Mouse (Mus musculus) heart, postnatal 0 days (tissue): Measurements from ENCODE around the gene Birc5. TPM values are rescaled to one million over a fixed set of nuclear protein-coding genes. Genes with fewer than 3 reads are reported as not detected.

ENCODE experiments used
- ATAC-seq: fragments of 200-750 bp; cut with Nextera tagmentation; 2 replicates; pipeline ENCODE4 v1.8.0; 2017; ENCODE audit warnings: low read depth, moderate number of reproducible peaks, moderate library complexity; ENCODE audit not compliant: insufficient read depth
- DNase-seq: peaks from one replicate; pipeline ENCODE4 v3.0.0-alpha.2; 2016; ENCODE audit warnings: low spot score
- H3K27ac ChIP-seq: fragments of 300-500 bp; sonication (generic); 2 replicates; pipeline ENCODE4 v1.5.1; 2014; ENCODE audit warnings: low read depth, mild to moderate bottlenecking
- H3K27me3 ChIP-seq: fragments of 300-500 bp; sonication (generic); 2 replicates; pipeline ENCODE4 v1.6.1; 2014; ENCODE audit warnings: low read length, mixed read lengths; ENCODE audit not compliant: control insufficient read depth, insufficient read depth
- H3K36me3 ChIP-seq: fragments of 300-500 bp; sonication (generic); replicated peaks from 2 replicates; pipeline ENCODE4 v1.6.1; 2014; ENCODE audit warnings: low read length, mixed read lengths; ENCODE audit not compliant: control insufficient read depth, insufficient read depth
- H3K4me1 ChIP-seq: fragments of 300-500 bp; sonication (generic); 2 replicates; pipeline ENCODE4 v1.6.1; 2014; ENCODE audit warnings: antibody characterized with exemption; ENCODE audit not compliant: control insufficient read depth, insufficient read depth
- H3K4me2 ChIP-seq: fragments of 300-500 bp; sonication (generic); 2 replicates; pipeline ENCODE4 v1.6.1; 2014; ENCODE audit warnings: low read depth, mild to moderate bottlenecking, low read length, moderate library complexity
- H3K4me3 ChIP-seq: fragments of 300-500 bp; sonication (generic); 2 replicates; pipeline ENCODE4 v1.5.1; 2014; ENCODE audit warnings: low read depth, low read length
- H3K9ac ChIP-seq: fragments of 300-500 bp; sonication (generic); replicated peaks from 2 replicates; pipeline ENCODE4 v1.6.1; 2014; ENCODE audit warnings: low read depth, low read length, mixed read lengths
- H3K9me3 ChIP-seq: fragments of 300-500 bp; sonication (generic); replicated peaks from 2 replicates; pipeline ENCODE4 v1.6.1; 2016; ENCODE audit warnings: low read length; ENCODE audit not compliant: control insufficient read depth
- CTCF ChIP-seq: IDR thresholded peaks from 2 replicates; pipeline ENCODE4 v1.5.1; 2016; ENCODE audit warnings: antibody characterized with exemption, control low read depth, low read depth
- EP300 ChIP-seq: IDR thresholded peaks from 2 replicates; pipeline ENCODE4 v1.6.1; 2016; ENCODE audit warnings: antibody characterized with exemption, low read depth
- WGBS: fragments of 180-500 bp; shearing (Covaris S2); extraction: QIAGEN DNeasy Blood & Tissue Kit; methylation state at CpG from one replicate; pipeline ENCODE4 v1.1.7; 2014; 5-methylcytosine and 5-hydroxymethylcytosine counted together
- polyA plus RNA-seq: library from polyadenylated mRNA; unstranded; fragments of >200 nt; fragmentation: Nextera tagmentation; extraction: Ambion mirVana; gene quantifications from 2 replicates; pipeline ENCODE4 v1.2.1, GENCODE M21; 2015
- total RNA-seq: library from RNA; depleted of rRNA; stranded (reverse); fragments of >200 nt; gene quantifications from 2 replicates; pipeline ENCODE4 v1.2.3, GENCODE M21; 2014; ENCODE audit warnings: low replicate concordance

The Birc5 gene
- total and polyA plus RNA-seq, 2 experiments from 2014 or later, result 36.1 to 83.6 TPM

GRCm38 (mm10) chr11:117881787-117882186 is 32.7 kb downstream of the Birc5 start:
- 23% methylated on average over 7 of the region's 8 CpGs for WGBS
- ATAC-seq (no peak), DNase-seq (no peak)
- Histone ChIP-seq H3K27me3 (no peaks in the 10 kb centered on the region), H3K9ac (no peak overlapping the region), H3K27ac (peak overlapping the region; percentile 10; the same call in 1 of the 2 replicates), H3K4me2 (no peak overlapping the region), H3K4me3 (no peak overlapping the region), H3K4me1 (peaks cover 15% of the 10 kb centered on the region), H3K9me3 (no peaks in the 10 kb centered on the region), H3K36me3 (no peaks in the 10 kb centered on the region)
- TF ChIP-seq EP300 (no peak), CTCF (no peak)

GRCm38 (mm10) chr11:117882208-117882607 is 33.2 kb downstream of the Birc5 start:
- no peak for DNase-seq
- peak overlapping the region; percentile 10; the same call in 1 of the 2 replicates for H3K27ac ChIP-seq
- no peak overlapping the region for H3K9ac ChIP-seq
- no peaks in the 10 kb centered on the region for H3K36me3 ChIP-seq
- WGBS, result 82% methylated on average over 1 of the region's 1 CpGs
- no peaks in the 10 kb centered on the region for H3K27me3 ChIP-seq
- no peak overlapping the region for H3K4me3 ChIP-seq
- H3K4me2 ChIP-seq, result no peak overlapping the region
- ATAC-seq, result no peak
- peaks cover 15% of the 10 kb centered on the region for H3K4me1 ChIP-seq
- TF ChIP-seq CTCF (no peak), EP300 (no peak)
- no peaks in the 10 kb centered on the region for H3K9me3 ChIP-seq

GRCm38 (mm10) chr11:117886000-117886399 is 36.9 kb downstream of the Birc5 start:
- H3K4me1 ChIP-seq, result peaks cover 18% of the 10 kb centered on the region
- no peak for ATAC-seq

GRCm38 (mm10) chr11:117888168-117888852 is 39.3 kb downstream of the Birc5 start:
- Histone ChIP-seq H3K36me3 (no peaks in the 10 kb centered on the region), H3K4me2 (no peak overlapping the region), H3K9me3 (no peaks in the 10 kb centered on the region), H3K27me3 (peaks cover 9% of the 10 kb centered on the region; the same call in 1 of the 2 replicates), H3K9ac (no peak overlapping the region), H3K27ac (no peak overlapping the region), H3K4me3 (no peak overlapping the region), H3K4me1 (peaks cover 11% of the 10 kb centered on the region)
- WGBS, result 51% methylated on average over 20 of the region's 20 CpGs
- TF ChIP-seq CTCF (no peak), EP300 (no peak)
- ATAC-seq, result no peak
- DNase-seq, result no peak

More at GRCm38 (mm10) chr11:117886000-117886399, 36.9 kb downstream of the Birc5 start:
- H3K27ac ChIP-seq, result no peak overlapping the region
- peaks cover 9% of the 10 kb centered on the region; the same call in 1 of the 2 replicates for H3K27me3 ChIP-seq
- H3K4me2 ChIP-seq, result no peak overlapping the region
- no peak overlapping the region for H3K4me3 ChIP-seq
- H3K9ac ChIP-seq, result no peak overlapping the region
- 43% methylated on average over 5 of the region's 5 CpGs for WGBS
- no peaks in the 10 kb centered on the region for H3K36me3 ChIP-seq
- no peaks in the 10 kb centered on the region for H3K9me3 ChIP-seq
- no peak for DNase-seq
- TF ChIP-seq EP300 (no peak), CTCF (no peak)

GRCm38 (mm10) chr11:117888853-117889822 is 40.1 kb downstream of the Birc5 start:
- Histone ChIP-seq H3K27me3 (peaks cover 9% of the 10 kb centered on the region; the same call in 1 of the 2 replicates), H3K9me3 (no peaks in the 10 kb centered on the region), H3K4me2 (peak overlapping the region; percentile 19), H3K4me3 (peak overlapping the region; percentile 14; the same call in 1 of the 2 replicates), H3K9ac (peak overlapping the region; percentile 35; the same call in 1 of the 2 replicates), H3K4me1 (peaks cover 11% of the 10 kb centered on the region), H3K27ac (no peak overlapping the region), H3K36me3 (no peaks in the 10 kb centered on the region)
- no peak for DNase-seq
- no peak; the same call in 1 of the 2 replicates for ATAC-seq
- WGBS, result 16% methylated on average over 33 of the region's 33 CpGs
- TF ChIP-seq EP300, result no peak
- TF ChIP-seq CTCF, result no peak
